Comparison of ENCODE assay signal across 8 mouse cellular contexts in genomic region chr16:18047660-18048059, GRCm38 (mm10). TPM values are rescaled to one million over a fixed set of nuclear protein-coding genes. Genes with fewer than 3 reads are reported as not detected.
DNase-seq lines count a peak whose midpoint lies in the region; ATAC-seq lines count a peak whose summit lies in the region.

No protein-coding gene starts in this region.

- no peak overlapping the region for H3K27ac ChIP-seq in forebrain, embryonic 13.5 days
- no peak overlapping the region for H3K27ac ChIP-seq in kidney, embryonic 14.5 days (ENCODE audit: low read depth, low read length)
- H3K27ac ChIP-seq in midbrain, embryonic 10.5 days (replicated peaks), result no peak overlapping the region

- no peaks in the 10 kb centered on the region for H3K9me3 ChIP-seq in forebrain, embryonic 13.5 days (replicated peaks)
- H3K9me3 ChIP-seq in kidney, embryonic 14.5 days (ENCODE audit: control insufficient read depth, low read length), result no peaks in the 10 kb centered on the region
- no peaks in the 10 kb centered on the region for H3K9me3 ChIP-seq in midbrain, embryonic 10.5 days (replicated peaks)

- intact Hi-C loops in gastrocnemius, postnatal 36 days (cut with DNase I), result loop anchor here (2.0 to 5.0 kb wide), 2 partner anchors 17 to 135 kb away; partner anchors contain the start of gene Ess2

- WGBS in forebrain, embryonic 13.5 days, result 4% methylated on average over 3 of the region's 3 CpGs
- WGBS in kidney, embryonic 14.5 days, result 2% methylated on average over 3 of the region's 3 CpGs
- WGBS in midbrain, embryonic 10.5 days, result 5% methylated on average over 3 of the region's 3 CpGs

- H3K27me3 ChIP-seq in forebrain, embryonic 13.5 days, result peaks cover 5% of the 10 kb centered on the region; the same call in 1 of the 2 replicates
- no peaks in the 10 kb centered on the region for H3K27me3 ChIP-seq in kidney, embryonic 14.5 days (ENCODE audit: control insufficient read depth, insufficient read depth, low read length)
- H3K27me3 ChIP-seq in midbrain, embryonic 10.5 days (ENCODE audit: low read depth, poor library complexity, severe bottlenecking), result no peaks in the 10 kb centered on the region

- peak; percentile 45 for DNase-seq in gastrocnemius, postnatal 10 days
- no peak for DNase-seq in gastrocnemius, postnatal 36 days
- DNase-seq in 3T3-L1 (ENCODE audit: low read depth, low spot score) (peak; percentile 90), WW6 (ENCODE audit: low read depth, low spot score) (peak; percentile 48)
- DNase-seq in midbrain, embryonic 10.5 days (ENCODE audit: low spot score), result peak; percentile 33
- DNase-seq in thymus, postnatal 25 days, result peak; percentile 41

- H3K4me2 ChIP-seq in forebrain, embryonic 13.5 days, result no peak overlapping the region
- H3K4me2 ChIP-seq in kidney, embryonic 14.5 days (replicated peaks; ENCODE audit: low read depth, low read length), result no peak overlapping the region

- no peak overlapping the region for H3K4me3 ChIP-seq in forebrain, embryonic 13.5 days
- no peak overlapping the region for H3K4me3 ChIP-seq in kidney, embryonic 14.5 days (ENCODE audit: low read length)
- H3K4me3 ChIP-seq in midbrain, embryonic 10.5 days, result no peak overlapping the region

- no peaks in the 10 kb centered on the region for H3K36me3 ChIP-seq in forebrain, embryonic 13.5 days (ENCODE audit: poor library complexity, severe bottlenecking)
- no peaks in the 10 kb centered on the region for H3K36me3 ChIP-seq in kidney, embryonic 14.5 days (ENCODE audit: control insufficient read depth, insufficient read depth, low read length)
- H3K36me3 ChIP-seq in midbrain, embryonic 10.5 days, result no peaks in the 10 kb centered on the region

- H3K4me1 ChIP-seq in forebrain, embryonic 13.5 days, result no peaks in the 10 kb centered on the region
- no peaks in the 10 kb centered on the region for H3K4me1 ChIP-seq in kidney, embryonic 14.5 days (ENCODE audit: control insufficient read depth, insufficient read depth, low read length)
- peaks cover under 1% of the 10 kb centered on the region; the same call in 1 of the 2 replicates for H3K4me1 ChIP-seq in midbrain, embryonic 10.5 days

- H3K9ac ChIP-seq in forebrain, embryonic 13.5 days, result no peak overlapping the region
- H3K9ac ChIP-seq in kidney, embryonic 14.5 days (ENCODE audit: low read depth, low read length), result no peak overlapping the region

- ATAC-seq in forebrain, embryonic 13.5 days, result peak; percentile 68
- ATAC-seq in kidney, embryonic 14.5 days (ENCODE audit: low FRiP score, low TSS enrichment), result peak; percentile 67

RNA-seq across cellular contexts. Expression of gene Dgcr6, which starts 5.0 kb away (rescaled TPM):
- 10 to 100 TPM; 25.8 to 28.8 TPM for total RNA-seq in gastrocnemius, postnatal 10 days (2021)
- total RNA-seq in gastrocnemius, postnatal 36 days (2021), result 10 to 100 TPM; 29.3 to 36.3 TPM
- polyA plus RNA-seq in forebrain, embryonic 13.5 days (2015; fragmentation: Nextera tagmentation; extraction: Ambion mirVana), result 164 and 168 TPM in 2 replicates
- polyA plus RNA-seq in kidney, embryonic 14.5 days (2014; fragmentation: Nextera tagmentation; extraction: Ambion mirVana), result 99.0 and 101 TPM in 2 replicates
- 158 and 162 TPM in 2 replicates for polyA plus RNA-seq in midbrain, embryonic 10.5 days (2016; fragmentation: Nextera tagmentation; extraction: Ambion mirVana)

RNA-seq across cellular contexts. Expression of gene Prodh, which starts 42.3 kb away (rescaled TPM):
- 1 to 10 TPM; 2.6 to 3.8 TPM for total RNA-seq in gastrocnemius, postnatal 10 days (2021)
- total RNA-seq in gastrocnemius, postnatal 36 days (2021), result 10 to 100 TPM in 1 of 2 experiments, 1 to 10 TPM in 1; 8.5 to 13.3 TPM
- 3.7 and 6.3 TPM in 2 replicates for polyA plus RNA-seq in forebrain, embryonic 13.5 days (2015; fragmentation: Nextera tagmentation; extraction: Ambion mirVana)
- polyA plus RNA-seq in kidney, embryonic 14.5 days (2014; fragmentation: Nextera tagmentation; extraction: Ambion mirVana), result 21.5 and 21.6 TPM in 2 replicates
- polyA plus RNA-seq in midbrain, embryonic 10.5 days (2016; fragmentation: Nextera tagmentation; extraction: Ambion mirVana), result 13.0 and 15.1 TPM in 2 replicates

Comparison
In these comparisons a context has a peak if more than half of its experiments do, and no peak if none do; other contexts are left out.
1. DNase-seq: peak in gastrocnemius, postnatal 10 days (single experiment), 3T3-L1 (single experiment), WW6 (single experiment), midbrain, embryonic 10.5 days (single experiment) and thymus, postnatal 25 days (single experiment); none in gastrocnemius, postnatal 36 days (0 of 2).